Comparison of ENCODE assay signal across 21 mouse cellular contexts in genomic region chr12:103552506-103552905, GRCm38 (mm10). TPM values are rescaled to one million over a fixed set of nuclear protein-coding genes. Genes with fewer than 3 reads are reported as not detected.
"Had no signal": no experiment of that assay in that cellular context is flagged by ENCODE, and none has a peak within 500 bp of the region (broad histone marks: within the 10 kb centered on the region; RNA-seq: fewer than 3 reads in every experiment).

No protein-coding gene starts in this region.

- H3K9ac ChIP-seq: lung, embryonic 15.5 days; midbrain, embryonic 13.5 days; midbrain, embryonic 15.5 days; neural tube, embryonic 13.5 days; neural tube, embryonic 15.5 days had no signal

- H3K36me3 ChIP-seq: lung, embryonic 15.5 days; midbrain, embryonic 13.5 days; midbrain, embryonic 15.5 days; neural tube, embryonic 13.5 days; neural tube, embryonic 15.5 days had no signal

- DNase-seq: lung, adult 2 months; lung, postnatal 14 days; lung, postnatal 36 days; retina, postnatal 1 day; right cerebral cortex, adult 18-20 months; right cerebral cortex, postnatal 25 days; right cerebral cortex, postnatal 4 days; spleen, adult 18-20 months; thymus, adult 18-20 months; thymus, postnatal 14 days; thymus, postnatal 36 days had no signal

- ATAC-seq: lung, postnatal 0 days; midbrain, embryonic 13.5 days; midbrain, embryonic 15.5 days had no signal

- H3K4me2 ChIP-seq: lung, embryonic 15.5 days; midbrain, embryonic 11.5 days; midbrain, embryonic 13.5 days; midbrain, embryonic 15.5 days; neural tube, embryonic 13.5 days; neural tube, embryonic 15.5 days had no signal

- H3K4me3 ChIP-seq: lung, embryonic 15.5 days; megakaryocyte, embryonic 14.5 days; midbrain, embryonic 13.5 days; midbrain, embryonic 15.5 days; neural tube, embryonic 13.5 days; neural tube, embryonic 15.5 days had no signal

- H3K9me3 ChIP-seq: lung, embryonic 15.5 days; megakaryocyte, embryonic 14.5 days; midbrain, embryonic 13.5 days; midbrain, embryonic 15.5 days; neural tube, embryonic 13.5 days; neural tube, embryonic 15.5 days had no signal

- H3K27me3 ChIP-seq: lung, embryonic 15.5 days; midbrain, embryonic 13.5 days; midbrain, embryonic 15.5 days; neural tube, embryonic 13.5 days; neural tube, embryonic 15.5 days had no signal

- H3K27ac ChIP-seq: lung, embryonic 15.5 days; macrophage; midbrain, embryonic 13.5 days; midbrain, embryonic 15.5 days; neural tube, embryonic 13.5 days; neural tube, embryonic 15.5 days had no signal

- H3K4me1 ChIP-seq: lung, embryonic 15.5 days; megakaryocyte, embryonic 14.5 days; midbrain, embryonic 13.5 days; midbrain, embryonic 15.5 days; neural tube, embryonic 13.5 days; neural tube, embryonic 15.5 days had no signal

RNA-seq across cellular contexts. Expression of gene Ppp4r4, which starts 20.4 kb away (rescaled TPM):
- total RNA-seq: megakaryocyte progenitor cell, adult 5-6 weeks had no signal
